In the genomic region with DNA sequence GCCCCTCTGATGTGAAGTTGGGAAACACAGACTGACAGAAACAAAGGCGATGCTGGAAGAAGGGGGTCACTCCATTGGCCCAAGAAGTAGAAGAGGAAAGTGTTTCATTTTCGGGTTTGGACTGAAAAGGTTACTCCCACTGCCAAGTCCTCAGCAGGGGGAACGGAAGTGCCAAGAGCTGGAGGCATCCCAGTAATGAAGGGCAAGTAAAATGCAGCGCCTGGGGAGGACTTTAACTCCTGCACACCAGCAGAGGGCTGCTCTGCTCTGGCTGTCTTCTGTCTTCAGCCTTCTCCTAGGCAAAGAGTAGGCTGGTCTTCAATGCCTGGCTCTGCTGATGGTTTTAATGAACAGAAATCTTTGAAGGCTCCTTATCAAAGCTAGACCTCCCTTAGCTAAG, we compare ENCODE assay signal across 10 mouse cellular contexts.
DNase-seq lines count a peak whose midpoint lies in the region; ATAC-seq lines count a peak whose summit lies in the region.
"Had no signal": no experiment of that assay in that cellular context is flagged by ENCODE, and none has a peak within 500 bp of the region (broad histone marks: within the 10 kb centered on the region; RNA-seq: fewer than 3 reads in every experiment).

No protein-coding gene starts in this region.

- no peak overlapping the region for H3K9ac ChIP-seq in liver, embryonic 11.5 days (ENCODE audit: low read depth, low read length)
- H3K9ac ChIP-seq: embryonic facial prominence, embryonic 15.5 days; intestine, embryonic 15.5 days; limb, embryonic 12.5 days had no signal

- H3K4me1 ChIP-seq in liver, embryonic 11.5 days (replicated peaks; ENCODE audit: control insufficient read depth, insufficient read depth, low read length) = no peaks in the 10 kb centered on the region
- H3K4me1 ChIP-seq: embryonic facial prominence, embryonic 15.5 days; intestine, embryonic 15.5 days; limb, embryonic 12.5 days had no signal

- DNase-seq in heart, postnatal 4 days = peak; percentile 10
- DNase-seq in heart, postnatal 25 days (ENCODE audit: low spot score) = no peak
- peak; percentile 8 for DNase-seq in urinary bladder, postnatal 14 days (ENCODE audit: low spot score)
- DNase-seq in urinary bladder, adult 2 months (ENCODE audit: low spot score) = no peak
- peak; percentile 10 for DNase-seq in gastrocnemius, postnatal 25 days
- DNase-seq in liver, embryonic 11.5 days (ENCODE audit: low spot score) = no peak
- no peak for DNase-seq in spleen, adult 18-20 months

- H3K36me3 ChIP-seq in liver, embryonic 11.5 days (ENCODE audit: control insufficient read depth, insufficient read depth, low read length) = no peaks in the 10 kb centered on the region
- H3K36me3 ChIP-seq: embryonic facial prominence, embryonic 15.5 days; intestine, embryonic 15.5 days; limb, embryonic 12.5 days had no signal

- 55% methylated on average over 4 of the region's 4 CpGs for WGBS in liver, embryonic 11.5 days

- no peak for ATAC-seq in liver, embryonic 11.5 days (replicated peaks; ENCODE audit: low FRiP score)
- ATAC-seq: intestine, embryonic 15.5 days had no signal

- H3K4me3 ChIP-seq in liver, embryonic 11.5 days (ENCODE audit: low read depth, low read length) = no peak overlapping the region
- H3K4me3 ChIP-seq: embryonic facial prominence, embryonic 15.5 days; intestine, embryonic 15.5 days; limb, embryonic 12.5 days had no signal

- H3K9me3 ChIP-seq in liver, embryonic 11.5 days (ENCODE audit: control insufficient read depth, low read length) = no peaks in the 10 kb centered on the region
- H3K9me3 ChIP-seq: embryonic facial prominence, embryonic 15.5 days; intestine, embryonic 15.5 days; limb, embryonic 12.5 days had no signal

- no peak overlapping the region for H3K27ac ChIP-seq in liver, embryonic 11.5 days (ENCODE audit: low read depth, low read length)
- H3K27ac ChIP-seq: embryonic facial prominence, embryonic 15.5 days; intestine, embryonic 15.5 days; limb, embryonic 12.5 days had no signal

- intact Hi-C loops in heart, postnatal 25 days (cut with DNase I) = no loop called here

- H3K4me2 ChIP-seq in liver, embryonic 11.5 days = no peak overlapping the region
- H3K4me2 ChIP-seq: embryonic facial prominence, embryonic 15.5 days; intestine, embryonic 15.5 days; limb, embryonic 12.5 days had no signal

- no peaks in the 10 kb centered on the region for H3K27me3 ChIP-seq in liver, embryonic 11.5 days (replicated peaks; ENCODE audit: control insufficient read depth, insufficient read depth, low read length)
- H3K27me3 ChIP-seq: embryonic facial prominence, embryonic 15.5 days; intestine, embryonic 15.5 days; limb, embryonic 12.5 days had no signal

Comparison
In these comparisons a context has a peak if more than half of its experiments do, and no peak if none do; other contexts are left out.
1. DNase-seq: peak in heart, postnatal 4 days (single experiment), urinary bladder, postnatal 14 days (single experiment) and gastrocnemius, postnatal 25 days (single experiment); none in heart, postnatal 25 days (single experiment), urinary bladder, adult 2 months (single experiment), liver, embryonic 11.5 days (single experiment) and spleen, adult 18-20 months (0 of 2).